Mouse (Mus musculus): ENCODE results near the gene Gm10392.

Gene Gm10392

GRCm38 (mm10) chr11:77507426-77507825 lies 11.6 kb downstream of the Gm10392 start:
- DNase-seq = no peak

GRCm38 (mm10) chr11:77506941-77507340 lies 12.1 kb downstream of the Gm10392 start:
- no peak for DNase-seq

- no peak for DNase-seq
Measured at GRCm38 (mm10) chr11:77506273-77506672, 12.7 kb downstream of the Gm10392 start.

- no peak for DNase-seq
Measured at GRCm38 (mm10) chr11:77505291-77505980, 13.6 kb downstream of the Gm10392 start.

- no peak for DNase-seq
Measured at GRCm38 (mm10) chr11:77504377-77504776, 14.6 kb downstream of the Gm10392 start.

GRCm38 (mm10) chr11:77503511-77503910 lies 15.5 kb downstream of the Gm10392 start:
- no peak for DNase-seq

- DNase-seq = no peak
Measured at GRCm38 (mm10) chr11:77502481-77502880, 16.5 kb downstream of the Gm10392 start.

- no peak for DNase-seq
Measured at GRCm38 (mm10) chr11:77501971-77502370, 17.0 kb downstream of the Gm10392 start.

GRCm38 (mm10) chr11:77501392-77501791 lies 17.6 kb downstream of the Gm10392 start:
- peak; percentile 77 for DNase-seq

GRCm38 (mm10) chr11:77500361-77501325 lies 18.4 kb downstream of the Gm10392 start:
- DNase-seq = no peak

- DNase-seq = no peak
Measured at GRCm38 (mm10) chr11:77499354-77499753, 19.6 kb downstream of the Gm10392 start.

GRCm38 (mm10) chr11:77498261-77499139 lies 20.5 kb downstream of the Gm10392 start:
- DNase-seq = no peak

GRCm38 (mm10) chr11:77497851-77498250 lies 21.1 kb downstream of the Gm10392 start:
- DNase-seq = no peak

- peak; percentile 67 for DNase-seq
Measured at GRCm38 (mm10) chr11:77497341-77497756, 21.6 kb downstream of the Gm10392 start.

GRCm38 (mm10) chr11:77495507-77495906 lies 23.5 kb downstream of the Gm10392 start:
- DNase-seq = no peak

- DNase-seq = no peak
Measured at GRCm38 (mm10) chr11:77494782-77495181, 24.2 kb downstream of the Gm10392 start.

GRCm38 (mm10) chr11:77494344-77494676 lies 24.7 kb downstream of the Gm10392 start:
- DNase-seq = no peak

GRCm38 (mm10) chr11:77493512-77494343 lies 25.3 kb downstream of the Gm10392 start, which contains the start of gene Git1:
TSS of gene Git1 (plus strand) at chr11:77493562.
- DNase-seq = peak; percentile 66

GRCm38 (mm10) chr11:77492911-77493332 lies 26.1 kb downstream of the Gm10392 start:
- peak; percentile 95 for DNase-seq

GRCm38 (mm10) chr11:77492311-77492871 lies 26.6 kb downstream of the Gm10392 start:
- DNase-seq = peak; percentile 64

- DNase-seq = peak; percentile 62
Measured at GRCm38 (mm10) chr11:77491502-77492291, 27.3 kb downstream of the Gm10392 start.
